Mouse (Mus musculus) heart, embryonic 10.5 days (tissue): Measurements from ENCODE around the gene Fam166b. TPM values are rescaled to one million over a fixed set of nuclear protein-coding genes. Genes with fewer than 3 reads are reported as not detected.

ENCODE experiments used
- DNase-seq: peaks from one replicate; pipeline ENCODE4 v3.0.0-alpha.2; 2017; ENCODE audit warnings: low spot score
- H3K27ac ChIP-seq: fragments of 300-500 bp; sonication (generic); 2 replicates; pipeline ENCODE4 v1.5.1; 2016; ENCODE audit warnings: mild to moderate bottlenecking
- H3K27me3 ChIP-seq: fragments of 300-500 bp; sonication (generic); 2 replicates; pipeline ENCODE4 v1.6.1; 2016; ENCODE audit warnings: mild to moderate bottlenecking; ENCODE audit not compliant: poor library complexity, insufficient read depth, severe bottlenecking
- H3K36me3 ChIP-seq: fragments of 300-500 bp; sonication (generic); 2 replicates; pipeline ENCODE4 v1.6.1; 2016; ENCODE audit warnings: mild to moderate bottlenecking, moderate library complexity
- H3K4me1 ChIP-seq: fragments of 300-500 bp; sonication (generic); 2 replicates; pipeline ENCODE4 v1.6.1; 2016; ENCODE audit warnings: mild to moderate bottlenecking
- H3K4me3 ChIP-seq: fragments of 300-500 bp; sonication (generic); 2 replicates; pipeline ENCODE4 v1.5.1; 2016; ENCODE audit warnings: mild to moderate bottlenecking, moderate library complexity
- H3K9me3 ChIP-seq: fragments of 300-500 bp; sonication (generic); 2 replicates; pipeline ENCODE4 v1.6.1; 2016; ENCODE audit warnings: mild to moderate bottlenecking, moderate library complexity
- whole genome bisulfite sequencing: fragments of 180-500 bp; shearing (Covaris S2); methylation state at CpG from one replicate; pipeline ENCODE4 v1.1.7; 2016; 5-methylcytosine and 5-hydroxymethylcytosine counted together
- polyA plus RNA-seq: library from polyadenylated mRNA; unstranded; fragments of >200 nt; fragmentation: Nextera tagmentation; extraction: Ambion mirVana; gene quantifications from 2 replicates; pipeline ENCODE4 v1.2.1, GENCODE M21; 2016

Fam166b gene
- polyA plus RNA-seq, 1 experiment from 2014 or later = not detected

DNA sequence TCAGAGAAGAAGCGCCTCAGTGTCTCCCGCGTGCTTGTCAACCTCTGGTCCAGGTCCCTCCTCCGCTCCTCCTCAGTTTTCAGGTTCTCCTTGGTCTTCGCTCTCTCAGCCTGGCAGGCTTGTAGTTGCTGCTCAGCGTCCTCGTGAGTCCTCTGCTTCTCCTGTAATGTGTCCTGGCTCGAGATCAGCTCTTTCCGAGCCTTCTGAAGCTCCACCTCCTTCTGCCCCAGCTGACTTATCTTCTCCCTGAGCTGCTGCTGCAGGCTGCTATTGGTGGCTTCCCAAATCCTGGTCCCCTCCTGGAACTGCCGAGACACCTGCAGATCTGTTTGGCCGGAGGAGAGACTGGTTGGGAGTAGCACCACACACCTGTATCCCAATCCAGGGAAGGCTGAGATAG lies 23.4 kb upstream of the Fam166b start:
- no peak for DNase-seq
- Histone ChIP-seq H3K36me3 (peaks cover 12% of the 10 kb centered on the region), H3K27ac (no peak overlapping the region), H3K4me1 (peaks cover 31% of the 10 kb centered on the region), H3K9me3 (no peaks in the 10 kb centered on the region), H3K4me3 (peak overlapping the region; percentile 4; the same call in 1 of the 2 replicates), H3K27me3 (peaks cover 58% of the 10 kb centered on the region)
- 43% methylated on average over 11 of the region's 11 CpGs for WGBS

DNA sequence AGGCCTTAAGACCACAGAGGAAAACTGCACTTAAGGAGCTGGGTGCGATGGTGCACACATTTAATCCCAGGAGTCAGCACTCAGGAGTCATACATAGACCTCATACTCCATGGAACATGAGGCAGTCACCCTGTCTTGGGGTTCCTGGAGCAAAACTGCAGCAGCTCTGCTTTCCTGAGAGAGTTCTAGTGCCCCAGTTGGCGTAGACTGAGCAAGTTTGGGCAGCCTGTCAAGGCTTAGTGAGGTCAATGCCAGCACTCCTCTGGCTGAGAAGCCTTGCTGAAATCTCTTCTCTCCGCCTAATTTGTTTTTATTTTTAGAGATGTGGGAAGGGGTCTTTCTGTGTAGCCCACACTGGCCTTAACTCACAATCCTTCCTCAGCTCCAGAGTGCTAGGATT lies 19.6 kb upstream of the Fam166b start:
- H3K9me3 ChIP-seq = no peaks in the 10 kb centered on the region
- H3K27ac ChIP-seq = no peak overlapping the region
- H3K4me3 ChIP-seq = no peak overlapping the region
- peaks cover 27% of the 10 kb centered on the region for H3K27me3 ChIP-seq
- 84% methylated on average over 3 of the region's 3 CpGs for WGBS
- DNase-seq = no peak
- peaks cover 26% of the 10 kb centered on the region for H3K4me1 ChIP-seq
- H3K36me3 ChIP-seq = peaks cover 38% of the 10 kb centered on the region

DNA sequence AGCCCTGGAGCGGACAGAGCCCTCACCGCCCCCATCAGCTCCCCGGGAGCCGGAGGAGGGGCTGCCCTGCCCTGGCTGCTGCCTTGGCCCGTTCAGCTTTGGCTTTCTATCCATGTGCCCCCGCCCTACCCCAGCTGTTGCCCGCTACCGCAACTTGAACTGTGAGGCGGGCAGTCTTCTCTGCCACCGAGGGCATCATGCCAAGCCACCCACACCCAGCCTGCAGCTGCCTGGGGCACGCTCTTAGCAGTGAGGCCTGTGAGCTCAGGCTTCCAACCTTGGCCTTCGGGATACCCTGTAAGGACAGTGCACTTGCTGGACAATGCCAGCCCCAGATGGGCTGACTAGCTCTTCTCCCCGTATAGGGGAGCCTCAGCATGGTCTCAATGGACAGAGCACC lies 18.3 kb upstream of the Fam166b start:
- Histone ChIP-seq H3K36me3 (peaks cover 38% of the 10 kb centered on the region), H3K4me1 (peaks cover 14% of the 10 kb centered on the region), H3K27ac (no peak overlapping the region), H3K27me3 (peaks cover 14% of the 10 kb centered on the region), H3K9me3 (no peaks in the 10 kb centered on the region), H3K4me3 (no peak overlapping the region)
- DNase-seq = no peak
- 90% methylated on average over 13 of the region's 13 CpGs for WGBS

DNA sequence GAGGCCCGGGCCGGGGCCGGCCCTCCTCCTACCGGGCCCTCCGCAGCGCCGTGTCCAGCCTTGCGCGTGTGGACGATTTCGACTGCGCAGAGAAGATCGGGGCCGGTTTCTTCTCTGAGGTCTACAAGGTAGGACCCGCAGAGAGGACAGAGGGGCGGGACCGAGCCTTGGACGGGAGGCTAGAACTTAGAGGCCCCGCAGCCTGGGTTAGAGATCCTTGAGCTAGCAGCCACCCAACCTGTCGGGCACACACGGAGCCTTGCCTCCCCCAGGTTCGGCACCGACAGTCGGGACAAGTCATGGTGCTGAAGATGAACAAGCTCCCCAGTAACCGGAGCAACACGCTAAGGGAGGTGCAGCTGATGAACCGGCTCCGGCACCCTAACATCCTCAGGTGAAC lies 14.6 kb upstream of the Fam166b start:
- Histone ChIP-seq H3K27ac (peak overlapping the region; percentile 96), H3K27me3 (no peaks in the 10 kb centered on the region), H3K4me3 (peak overlapping the region; percentile 96), H3K9me3 (no peaks in the 10 kb centered on the region), H3K4me1 (peaks cover 12% of the 10 kb centered on the region), H3K36me3 (peaks cover 38% of the 10 kb centered on the region)
- DNase-seq = no peak
- whole genome bisulfite sequencing = under 1% methylated on average over 28 of the region's 28 CpGs

DNA sequence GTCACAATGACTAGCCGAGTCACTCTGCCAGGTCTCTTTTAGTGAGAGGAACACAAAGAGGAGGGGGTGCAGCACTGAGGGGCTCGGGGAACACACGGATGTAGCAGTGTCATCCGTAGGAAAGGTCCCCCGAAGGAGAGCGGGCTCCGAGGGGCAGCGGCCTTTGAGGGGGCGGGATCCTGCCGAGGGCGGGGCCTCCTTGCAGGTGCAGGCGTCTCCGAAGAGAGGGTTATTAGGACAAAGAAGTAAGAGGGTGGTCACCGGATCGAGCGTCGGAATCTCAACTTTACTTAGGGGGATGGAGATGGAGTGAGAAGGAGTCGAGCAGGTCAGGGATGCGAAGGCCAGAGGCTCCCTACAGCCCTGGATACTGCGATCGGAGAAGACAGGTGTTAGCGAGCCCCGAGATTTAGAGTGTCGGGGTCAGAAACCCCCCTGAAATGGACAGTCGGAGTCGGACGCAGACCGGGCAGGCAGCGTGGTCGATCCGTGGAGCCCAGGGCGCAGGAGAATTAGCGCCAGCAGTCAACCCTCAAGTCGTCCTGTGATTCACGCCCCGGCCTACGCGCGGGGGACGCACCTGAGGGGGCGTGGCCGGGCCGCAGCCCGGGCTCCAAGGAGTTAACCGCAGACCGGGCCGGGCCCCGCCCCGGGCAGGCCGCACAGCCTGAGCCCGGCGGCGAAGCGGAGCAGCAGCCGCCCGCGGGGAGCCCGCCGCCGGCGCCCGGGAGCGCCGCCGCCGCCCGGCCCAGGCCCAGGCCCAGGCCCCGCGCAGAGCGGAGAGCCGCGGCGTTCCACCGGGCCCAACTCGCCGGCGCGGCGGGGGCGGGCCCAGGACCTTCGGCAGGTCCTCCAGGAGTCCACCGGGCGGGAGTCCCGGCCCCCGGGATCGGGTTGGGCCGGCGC lies 13.8 kb upstream of the Fam166b start:
- H3K4me1 ChIP-seq = peaks cover 12% of the 10 kb centered on the region
- peak overlapping the region; percentile 96 for H3K27ac ChIP-seq
- WGBS = under 1% methylated on average over 86 of the region's 88 CpGs
- no peaks in the 10 kb centered on the region for H3K9me3 ChIP-seq
- peak overlapping the region; percentile 96 for H3K4me3 ChIP-seq
- peaks cover 30% of the 10 kb centered on the region for H3K36me3 ChIP-seq
- H3K27me3 ChIP-seq = no peaks in the 10 kb centered on the region
- peak; percentile 85 for DNase-seq

DNA sequence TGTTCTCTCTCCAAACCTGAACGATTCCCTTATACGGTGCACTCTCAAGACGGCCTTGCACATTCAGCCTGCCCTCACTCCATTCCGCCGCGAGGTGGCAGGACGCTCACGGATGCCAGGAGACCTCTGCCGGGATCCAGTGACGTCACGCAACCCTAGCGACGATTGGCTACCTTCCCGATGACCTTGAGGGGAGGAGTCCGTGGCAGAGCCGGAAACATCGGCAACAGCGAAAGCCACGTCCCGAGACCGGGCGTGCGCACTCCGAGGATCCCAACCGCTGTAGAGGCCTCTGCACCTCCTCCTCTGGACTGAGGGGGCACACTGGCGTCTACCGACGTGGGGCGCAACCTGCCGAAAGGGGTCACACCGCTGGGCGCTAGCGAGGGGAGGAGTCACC lies 13.1 kb upstream of the Fam166b start:
- peak; percentile 99 for DNase-seq
- H3K27ac ChIP-seq = peak overlapping the region; percentile 96
- peaks cover 23% of the 10 kb centered on the region for H3K36me3 ChIP-seq
- H3K27me3 ChIP-seq = no peaks in the 10 kb centered on the region
- no peaks in the 10 kb centered on the region for H3K9me3 ChIP-seq
- H3K4me1 ChIP-seq = peaks cover 12% of the 10 kb centered on the region
- peak overlapping the region; percentile 96 for H3K4me3 ChIP-seq
- WGBS = under 1% methylated on average over 33 of the region's 33 CpGs

DNA sequence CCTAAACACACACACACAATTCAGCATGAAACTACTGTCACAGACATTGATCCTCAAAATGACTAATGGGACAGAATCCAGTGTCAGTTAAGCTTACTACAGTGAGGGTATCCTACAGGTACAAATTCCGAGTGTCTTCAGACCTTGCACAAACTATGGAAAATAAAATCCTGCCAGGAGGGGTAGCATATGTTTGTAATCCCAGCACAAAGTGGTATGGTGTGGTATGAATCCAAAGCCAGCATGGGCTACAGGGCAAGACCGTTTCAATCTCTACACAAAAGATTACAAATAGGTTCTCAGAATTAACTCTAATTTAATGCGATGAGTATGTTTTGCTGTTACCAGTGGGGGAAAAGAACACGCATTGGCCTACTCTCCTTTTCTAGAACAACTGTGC lies 12.7 kb upstream of the Fam166b start, which contains the start of gene Tesk1:
Tesk1 (plus strand) TSS at position 301 of the 400 bp plus-strand sequence.
- DNase-seq = no peak
- H3K4me3 ChIP-seq = peak within 1 kb of the TSS; percentile 96
- 29% methylated on average over 4 of the region's 4 CpGs for WGBS
- peaks cover 12% of the 10 kb centered on the region for H3K4me1 ChIP-seq
- H3K27me3 ChIP-seq = no peaks in the 10 kb centered on the region
- H3K9me3 ChIP-seq = no peaks in the 10 kb centered on the region
- H3K27ac ChIP-seq = peak within 1 kb of the TSS; percentile 96
- peaks cover 19% of the 10 kb centered on the region for H3K36me3 ChIP-seq

DNA sequence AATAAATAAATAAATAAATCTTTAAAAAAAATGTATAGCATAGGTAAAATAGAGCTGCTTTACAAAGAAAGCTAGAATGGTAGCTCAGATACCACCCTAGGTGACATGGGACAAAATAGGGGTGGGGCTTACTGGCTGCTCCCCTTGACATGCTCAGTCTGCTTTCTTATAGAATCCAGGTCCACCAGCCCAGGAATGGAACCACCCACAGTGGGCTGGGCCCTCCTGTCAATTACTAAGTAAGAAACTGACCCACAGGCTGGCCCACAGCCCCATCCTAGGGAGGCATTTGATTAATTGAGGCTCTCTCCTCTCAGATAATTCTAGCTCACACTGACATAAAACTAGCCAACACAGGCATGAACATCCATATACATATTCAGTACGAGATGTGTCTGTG lies 3.9 kb upstream of the Fam166b start:
- H3K9me3 ChIP-seq = no peaks in the 10 kb centered on the region
- peaks cover 32% of the 10 kb centered on the region for H3K27me3 ChIP-seq
- no peaks in the 10 kb centered on the region for H3K36me3 ChIP-seq
- WGBS = 94% methylated on average over 1 of the region's 1 CpGs
- H3K27ac ChIP-seq = no peak overlapping the region
- H3K4me3 ChIP-seq = no peak overlapping the region
- DNase-seq = no peak
- H3K4me1 ChIP-seq = peaks cover 14% of the 10 kb centered on the region

DNA sequence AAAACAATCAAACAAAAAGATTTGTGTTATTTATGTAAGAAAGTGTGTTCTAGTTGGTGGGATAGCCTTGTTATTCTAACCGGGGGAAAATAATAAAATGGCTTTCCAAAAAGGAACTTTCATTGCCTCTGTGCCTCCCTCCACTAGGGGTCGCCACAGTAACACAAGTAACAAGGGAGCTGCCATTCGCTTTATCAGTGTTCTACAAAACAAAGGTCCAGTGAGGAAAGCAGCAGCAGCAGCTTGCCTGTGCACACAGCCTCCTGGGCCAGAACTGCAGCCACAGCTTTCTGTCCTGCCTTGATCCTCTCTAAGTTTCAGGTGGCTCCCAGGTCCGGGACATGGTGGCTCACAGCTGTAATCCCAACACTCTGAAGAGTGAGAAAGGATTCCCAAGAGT lies 2.8 kb upstream of the Fam166b start:
- DNase-seq = peak; percentile 90
- Histone ChIP-seq H3K27me3 (peaks cover 44% of the 10 kb centered on the region), H3K36me3 (peaks cover under 1% of the 10 kb centered on the region; the same call in 1 of the 2 replicates), H3K4me3 (no peak overlapping the region), H3K9me3 (no peaks in the 10 kb centered on the region), H3K4me1 (peaks cover 21% of the 10 kb centered on the region), H3K27ac (no peak overlapping the region)
- WGBS = 7% methylated on average over 4 of the region's 4 CpGs

DNA sequence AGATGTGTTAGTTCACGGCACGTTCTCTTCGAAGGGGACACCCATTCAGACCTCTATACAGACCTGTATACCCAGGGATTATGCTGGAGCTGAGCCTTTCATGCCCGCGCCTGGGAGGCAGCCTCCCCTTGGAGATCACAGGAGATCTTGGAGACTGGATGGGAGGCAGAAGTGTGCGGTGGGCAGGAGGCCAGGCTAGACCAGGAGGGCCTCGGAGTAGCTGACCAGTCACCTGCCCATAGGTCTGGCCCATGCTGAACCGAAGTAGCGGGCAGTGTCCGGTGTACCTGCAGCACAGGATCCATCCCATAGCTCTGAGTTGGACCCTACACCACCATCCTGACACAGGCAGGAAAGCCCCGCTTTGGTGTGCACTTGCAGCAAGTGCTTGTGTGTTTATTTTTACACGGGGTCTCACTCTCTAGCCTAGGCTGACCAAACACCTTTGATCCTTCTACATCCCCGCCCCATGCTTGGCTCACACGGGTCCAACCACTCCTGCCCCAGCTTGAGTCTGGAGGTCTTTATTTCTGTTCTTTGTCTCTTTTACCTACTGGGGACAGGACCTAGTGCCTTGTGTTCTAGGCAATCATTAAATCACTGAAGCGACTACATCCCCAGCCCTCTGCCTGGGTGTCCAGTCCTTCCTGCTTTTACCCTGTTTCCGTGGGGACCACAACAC lies 613 bp downstream of the Fam166b start:
- Histone ChIP-seq H3K4me3 (peak overlapping the region; percentile 40), H3K27ac (0 out of 2 replicates have a peak overlapping the region, but pooled peaks have one; percentile 17), H3K36me3 (peaks cover 33% of the 10 kb centered on the region), H3K4me1 (peaks cover 39% of the 10 kb centered on the region), H3K9me3 (no peaks in the 10 kb centered on the region), H3K27me3 (peaks cover 77% of the 10 kb centered on the region)
- 34% methylated on average over 16 of the region's 16 CpGs for WGBS
- DNase-seq = no peak

DNA sequence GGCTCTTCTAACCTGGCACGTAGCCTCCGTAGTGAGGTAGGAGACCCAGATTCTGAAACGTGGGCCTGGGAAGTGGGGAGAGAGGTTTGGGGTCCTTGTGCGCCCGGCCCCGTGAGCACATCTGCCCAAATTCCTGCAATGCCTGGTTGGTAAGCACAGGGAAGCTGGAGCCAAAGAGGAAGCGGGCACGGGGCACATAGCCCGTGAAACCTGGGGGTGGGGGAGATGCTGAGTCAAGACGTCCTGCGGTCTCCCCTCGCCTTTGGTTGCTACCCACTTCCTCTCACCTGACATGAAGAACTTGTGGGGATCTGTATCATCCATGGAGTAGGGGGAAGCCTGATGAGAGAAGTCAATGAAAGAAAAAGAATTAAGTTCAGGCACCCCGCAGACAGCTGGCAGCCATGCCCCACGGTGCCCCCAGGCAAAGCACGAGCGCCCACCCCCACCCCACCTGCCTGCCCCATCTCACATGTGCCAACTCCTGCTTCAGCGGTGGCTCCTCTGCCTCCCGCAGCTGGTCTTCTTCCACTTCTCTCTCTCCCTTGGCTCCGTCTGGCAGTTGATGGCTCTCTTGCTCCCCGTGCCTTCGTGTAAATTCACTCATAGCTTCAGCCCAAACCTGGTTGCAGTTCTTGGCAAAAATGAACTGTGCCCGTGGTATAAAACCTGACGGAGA lies 1.3 kb downstream of the Fam166b start:
- DNase-seq = no peak
- Histone ChIP-seq H3K9me3 (no peaks in the 10 kb centered on the region), H3K27me3 (peaks cover 84% of the 10 kb centered on the region), H3K4me1 (peaks cover 39% of the 10 kb centered on the region), H3K36me3 (peaks cover 40% of the 10 kb centered on the region), H3K27ac (no peak overlapping the region), H3K4me3 (peak overlapping the region; percentile 36)
- WGBS = 26% methylated on average over 23 of the region's 23 CpGs

DNA sequence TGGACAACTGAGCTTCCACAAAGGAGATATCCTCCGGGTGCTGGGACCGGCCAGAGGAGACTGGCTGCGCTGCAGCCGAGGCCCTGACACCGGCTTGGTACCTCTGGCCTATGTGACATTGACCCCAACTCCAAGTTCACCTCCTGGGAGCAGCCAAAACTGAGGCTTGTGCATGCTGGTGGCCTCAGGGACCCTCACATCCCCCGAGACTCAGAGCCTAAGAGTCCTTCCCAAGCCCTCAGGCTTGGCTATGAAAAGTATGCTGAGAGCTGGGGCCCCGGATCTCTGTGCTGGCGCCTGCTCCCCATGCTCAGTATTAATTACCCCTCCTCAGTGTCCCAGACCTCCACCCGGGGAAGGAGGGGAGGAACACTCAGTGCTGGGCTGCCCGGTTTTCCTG lies 2.4 kb downstream of the Fam166b start:
- no peak for DNase-seq
- H3K36me3 ChIP-seq = peaks cover 51% of the 10 kb centered on the region
- H3K9me3 ChIP-seq = no peaks in the 10 kb centered on the region
- H3K27me3 ChIP-seq = peaks cover 96% of the 10 kb centered on the region
- no peak overlapping the region for H3K4me3 ChIP-seq
- peaks cover 43% of the 10 kb centered on the region for H3K4me1 ChIP-seq
- H3K27ac ChIP-seq = no peak overlapping the region
- WGBS = 58% methylated on average over 10 of the region's 10 CpGs
